Mouse (Mus musculus): ENCODE measurements around the gene Dnah12. TPM values are rescaled to one million over a fixed set of nuclear protein-coding genes. Genes with fewer than 3 reads are reported as not detected.

Gene Dnah12
- polyA plus RNA-seq (2017; shearing (Covaris generic)) = 0.04 TPM

GRCm38 (mm10) chr14:26692974-26693373, at the start of gene Dnah12:
Gene Dnah12 (plus strand): TSS chr14:26693274.

GRCm38 (mm10) chr14:26669292-26670073, 23.6 kb upstream of the Dnah12 start, which contains the start of gene Pde12:
Gene Pde12 (minus strand): TSS chr14:26669883.

GRCm38 (mm10) chr14:26894392-26894791, 201.3 kb downstream of the Dnah12 start, which contains the start of gene Asb14:
Gene Asb14 (plus strand): TSS chr14:26894557.

Other genes with a start within 250 kb of the Dnah12 start
- gene Slmap, start 158.3 kb upstream of the Dnah12 start, polyA plus RNA-seq (2017; shearing (Covaris generic)) = 11.7 TPM
- gene Dennd6a, start 119.4 kb upstream of the Dnah12 start, polyA plus RNA-seq (2017; shearing (Covaris generic)) = 6.7 TPM
- 262 TPM for gene Arf4, start 55.2 kb upstream of the Dnah12 start, polyA plus RNA-seq (2017; shearing (Covaris generic))
- gene Pde12, start 23.4 kb upstream of the Dnah12 start, polyA plus RNA-seq (2017; shearing (Covaris generic)) = 6.9 TPM
- 0.34 TPM for gene Asb14, start 201.3 kb downstream of the Dnah12 start, polyA plus RNA-seq (2017; shearing (Covaris generic))